In genomic region chr17:12534353-12535145, GRCm38 (mm10) we compare ENCODE assay signal across 9 mouse cellular contexts. TPM values are rescaled to one million over a fixed set of nuclear protein-coding genes. Genes with fewer than 3 reads are reported as not detected.
DNase-seq lines count a peak whose midpoint lies in the region; ATAC-seq and TF ChIP-seq lines count a peak whose summit lies in the region.
"Had no signal": no experiment of that assay in that cellular context is flagged by ENCODE, and none has a peak within 500 bp of the region (broad histone marks: within the 10 kb centered on the region; RNA-seq: fewer than 3 reads in every experiment).

No protein-coding gene starts in this region.

- H3K36me3 ChIP-seq in C2C12 (ENCODE audit: control insufficient read depth, insufficient read depth) = no peaks in the 10 kb centered on the region
- H3K36me3 ChIP-seq in kidney, embryonic 15.5 days = no peaks in the 10 kb centered on the region
- H3K36me3 ChIP-seq in liver, embryonic 14.5 days (replicated peaks; ENCODE audit: control insufficient read depth, insufficient read depth, low read depth) = no peaks in the 10 kb centered on the region
- H3K36me3 ChIP-seq: liver, embryonic 15.5 days had no signal

- no peak overlapping the region for H3K4me2 ChIP-seq in kidney, embryonic 15.5 days
- H3K4me2 ChIP-seq in liver, embryonic 14.5 days (ENCODE audit: low read depth) = no peak overlapping the region
- H3K4me2 ChIP-seq: liver, embryonic 15.5 days had no signal

- no peak overlapping the region for H3K9ac ChIP-seq in kidney, embryonic 15.5 days
- H3K9ac ChIP-seq in liver, embryonic 14.5 days (replicated peaks) = no peak overlapping the region
- H3K9ac ChIP-seq: liver, embryonic 15.5 days had no signal

- peaks cover 20% of the 10 kb centered on the region for H3K27me3 ChIP-seq in C2C12 (ENCODE audit: control insufficient read depth, insufficient read depth, insufficient read length)
- no peaks in the 10 kb centered on the region; the same call in 1 of the 2 replicates for H3K27me3 ChIP-seq in kidney, embryonic 15.5 days
- no peaks in the 10 kb centered on the region for H3K27me3 ChIP-seq in liver, embryonic 14.5 days (ENCODE audit: control insufficient read depth, insufficient read depth, low read length)

- no peaks in the 10 kb centered on the region for H3K79me2 ChIP-seq in C2C12 (ENCODE audit: control insufficient read depth, insufficient read depth)

- no peak overlapping the region for H3K27ac ChIP-seq in kidney, embryonic 15.5 days
- H3K27ac ChIP-seq in liver, embryonic 14.5 days = no peak overlapping the region
- H3K27ac ChIP-seq: liver, embryonic 15.5 days had no signal

- TF ChIP-seq CTCF in C2C12 (IDR thresholded peaks at IDR 0.05; ENCODE audit: control insufficient read depth, insufficient read depth, insufficient read length) = peak; percentile 37
- peak; percentile 90 for TF ChIP-seq CTCF in liver, embryonic 14.5 days (IDR thresholded peaks at IDR 0.05; ENCODE audit: low read depth)

- H3K4me1 ChIP-seq in kidney, embryonic 15.5 days = no peaks in the 10 kb centered on the region
- no peaks in the 10 kb centered on the region for H3K4me1 ChIP-seq in liver, embryonic 14.5 days (replicated peaks; ENCODE audit: control insufficient read depth in 2 of 2, insufficient read depth in 2 of 2, low read length in 1 of 2)
- H3K4me1 ChIP-seq: liver, embryonic 15.5 days had no signal

- WGBS in kidney, embryonic 15.5 days = 41% methylated on average over 13 of the region's 13 CpGs
- WGBS in liver, embryonic 14.5 days (ENCODE audit: insufficient replicate concordance) = 56% methylated on average over 13 of the region's 13 CpGs

- DNase-seq in ES-CJ7 (ENCODE audit: low read depth, low spot score) = peak; percentile 75
- DNase-seq in c-Kit-positive CD71-positive TER-119-negative erythroid progenitor cells, embryonic 14.5 days (ENCODE audit: low read depth) = peak; percentile 55
- peak; percentile 11 to 88 for DNase-seq in frontal cortex, adult 2 months (ENCODE audit: extremely low spot score in 1 of 2, low spot score in 1 of 2)
- peak; percentile 30 to 41 (median 39) for DNase-seq in liver, embryonic 14.5 days (ENCODE audit: low read depth in 3 of 3, low spot score in 3 of 3)
- DNase-seq in right cerebral cortex, adult 2 months (ENCODE audit: low spot score in 2 of 2) = peak; percentile 60 to 62

- no peaks in the 10 kb centered on the region for H3K9me3 ChIP-seq in kidney, embryonic 15.5 days (replicated peaks)
- H3K9me3 ChIP-seq in liver, embryonic 14.5 days (ENCODE audit: control insufficient read depth, low read length) = no peaks in the 10 kb centered on the region
- H3K9me3 ChIP-seq: liver, embryonic 15.5 days had no signal

- no peaks in the 10 kb centered on the region for H3K79me3 ChIP-seq in C2C12 (ENCODE audit: low read depth)

- TF ChIP-seq EP300 in liver, embryonic 14.5 days (IDR thresholded peaks at IDR 0.05; ENCODE audit: low read depth) = no peak

- no peak overlapping the region for H3ac ChIP-seq in C2C12 (ENCODE audit: control insufficient read depth, insufficient read length, low read depth)

- peak; percentile 58; the same call in 1 of the 2 replicates for ATAC-seq in kidney, embryonic 15.5 days (replicated peaks; ENCODE audit: low FRiP score)
- ATAC-seq in liver, embryonic 14.5 days (ENCODE audit: insufficient read depth) = no peak
- no peak for ATAC-seq in monocyte, adult 5-6 weeks (replicated peaks; ENCODE audit: insufficient number of reproducible peaks, low FRiP score, low TSS enrichment, poor library complexity, severe bottlenecking)

- H3K4me3 ChIP-seq in C2C12 (ENCODE audit: insufficient read depth, poor library complexity, severe bottlenecking) = no peak overlapping the region
- no peak overlapping the region for H3K4me3 ChIP-seq in kidney, embryonic 15.5 days (replicated peaks)
- no peak overlapping the region for H3K4me3 ChIP-seq in liver, embryonic 14.5 days (ENCODE audit: insufficient read depth in 1 of 2, low read depth in 2 of 2, low read length in 2 of 2)
- H3K4me3 ChIP-seq: liver, embryonic 15.5 days had no signal

TF ChIP-seq in C2C12, 6 proteins besides CTCF, POLR2A, EP300 and RAD21:
- TF ChIP-seq CEBPB (IDR thresholded peaks at IDR 0.05; ENCODE audit: low read depth) (no peak), MYOD1 (IDR thresholded peaks at IDR 0.05; ENCODE audit: control insufficient read depth, insufficient read length, low read depth) (no peak), FOSL1 (IDR thresholded peaks at IDR 0.05; ENCODE audit: insufficient read depth, low read length, poor library complexity, severe bottlenecking) (no peak), MYOG (IDR thresholded peaks at IDR 0.05; ENCODE audit: control insufficient read depth, extremely low read depth, insufficient read length) (no peak), USF1 (IDR thresholded peaks at IDR 0.05; ENCODE audit: low read depth) (no peak), MAX (IDR thresholded peaks at IDR 0.05) (no peak)

RNA-seq across cellular contexts. Expression of gene Slc22a3, which starts 27.0 kb away (rescaled TPM):
- not detected for polyA plus RNA-seq in C2C12 (2012; fragmentation: generic; extraction: Trizol)
- 1.8 and 1.9 TPM in 2 replicates for polyA plus RNA-seq in frontal cortex, adult 2 months (2012; rRNA removed)
- polyA plus RNA-seq in kidney, embryonic 15.5 days (2015; fragmentation: Nextera tagmentation; extraction: Ambion mirVana) = 0.62 and 1.00 TPM in 2 replicates
- 0.53 and 0.97 TPM in 2 replicates for polyA plus RNA-seq in liver, embryonic 14.5 days (2012; rRNA removed)
- 0.56 and 0.78 TPM in 2 replicates for polyA plus RNA-seq in liver, embryonic 14.5 days (2014; fragmentation: Nextera tagmentation; extraction: Ambion mirVana)
- not detected in 3 replicates for total RNA-seq in monocyte, adult 5-6 weeks (2017)

RNA-seq across cellular contexts. Expression of gene Slc22a2, which starts 49.4 kb away (rescaled TPM):
- polyA plus RNA-seq in C2C12 (2012; fragmentation: generic; extraction: Trizol) = not detected
- 1.7 and 2.5 TPM in 2 replicates for polyA plus RNA-seq in frontal cortex, adult 2 months (2012; rRNA removed)
- 9.6 and 10.3 TPM in 2 replicates for polyA plus RNA-seq in kidney, embryonic 15.5 days (2015; fragmentation: Nextera tagmentation; extraction: Ambion mirVana)
- polyA plus RNA-seq in liver, embryonic 14.5 days (2012; rRNA removed) = 0.03 TPM in 1 of 2 replicates, not detected in the other
- not detected in 2 replicates for polyA plus RNA-seq in liver, embryonic 14.5 days (2014; fragmentation: Nextera tagmentation; extraction: Ambion mirVana)
- total RNA-seq in monocyte, adult 5-6 weeks (2017) = not detected in 3 replicates
- polyA plus RNA-seq: liver, embryonic 15.5 days had no signal
